Mouse (Mus musculus): Measurements from ENCODE around the gene Mrpl20.

DNA sequence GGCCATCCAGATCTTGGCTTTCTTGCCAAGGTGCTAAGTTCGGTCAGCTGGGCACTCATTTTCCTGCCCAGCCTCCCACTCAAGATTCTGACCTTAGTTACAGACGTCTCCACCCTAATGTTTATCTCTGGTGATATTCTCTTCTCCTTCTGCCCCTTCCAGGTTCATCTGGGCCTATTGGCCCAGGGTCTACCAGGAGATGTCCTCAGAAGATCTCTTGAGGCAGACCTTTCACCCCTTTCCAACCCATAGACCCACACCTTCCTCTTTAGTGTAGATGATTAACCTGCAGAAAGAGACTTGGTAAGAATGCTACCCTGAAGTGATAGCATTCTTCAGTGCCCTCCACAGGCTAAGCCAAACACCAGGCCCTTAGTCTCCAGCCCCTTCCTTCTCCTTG, 31.0 kb upstream of the Mrpl20 start:
- no peak for TF ChIP-seq CTCF (IDR thresholded peaks at IDR 0.05)
- no peak for TF ChIP-seq EP300 (IDR thresholded peaks at IDR 0.05)

Measured in lung, postnatal 0 days (tissue).